Mouse (Mus musculus): ENCODE data around the gene Kif2a. TPM values are rescaled to one million over a fixed set of nuclear protein-coding genes. Genes with fewer than 3 reads are reported as not detected.
A peak's percentile ranks its signal among the peaks of the same experiment; 100 is the strongest.

The Kif2a gene
- total and polyA plus RNA-seq, 3 experiments, result 16.3 to 85.5 (median 21.1) TPM

DNA sequence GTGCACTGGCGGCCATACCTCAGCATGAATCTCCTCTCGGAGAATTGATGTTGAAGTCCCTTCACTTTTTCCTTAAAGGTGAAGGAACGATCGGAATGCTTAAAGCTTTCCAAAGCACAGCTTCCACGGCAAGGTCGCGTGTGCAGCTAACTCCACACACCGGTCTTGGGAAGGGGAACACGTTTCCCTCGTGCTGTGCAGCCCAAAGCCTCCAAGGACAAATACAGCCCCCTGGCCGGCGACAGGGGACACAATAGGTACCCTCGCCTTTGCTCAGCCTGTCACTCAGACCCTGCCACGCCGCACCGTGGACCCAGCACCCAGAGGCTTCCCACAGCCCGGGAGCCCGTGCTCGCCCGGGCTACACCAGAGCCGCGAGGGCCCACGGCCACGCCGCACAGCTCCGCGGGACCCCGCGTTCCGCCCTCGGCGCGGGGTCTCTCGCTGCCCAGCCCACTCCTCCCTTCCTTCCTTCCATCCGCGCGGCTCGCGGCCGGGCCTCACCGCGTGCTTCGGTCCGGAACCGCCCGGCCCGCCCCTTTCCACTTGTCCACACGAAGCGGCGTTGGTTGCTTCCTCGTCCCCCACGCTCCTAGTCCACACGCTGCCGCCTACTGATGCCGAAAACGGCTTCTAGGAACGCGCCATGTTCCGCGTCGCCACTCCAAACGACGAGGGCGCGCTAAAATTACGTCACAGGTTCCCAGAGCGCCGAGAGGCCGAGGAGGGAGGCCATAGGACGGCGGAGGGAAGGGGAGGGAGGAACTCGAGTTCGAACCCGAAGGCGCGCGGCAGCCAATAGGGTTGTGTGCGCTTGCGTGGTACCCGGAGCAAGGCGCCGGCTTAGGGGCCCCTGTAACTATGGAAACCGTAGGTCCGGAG, 85.4 kb downstream of the Kif2a start, which contains the start of gene Ipo11 (continued):
- no peak for TF ChIP-seq MAFK (IDR thresholded peaks at IDR 0.05; ENCODE audit: insufficient replicate concordance, low read length)
- no peak for TF ChIP-seq UBTF (IDR thresholded peaks at IDR 0.05; ENCODE audit: low read depth, low read length)
- peak; percentile 90; the same call in 1 of the 2 replicates for TF ChIP-seq E2F4 (IDR thresholded peaks at IDR 0.05; ENCODE audit: insufficient replicate concordance, low read depth, low read length)
- TF ChIP-seq ETS1 (conservative IDR thresholded peaks at IDR 0.05; ENCODE audit: low read depth, low read length), result peak; percentile 24; the same call in 1 of the 2 replicates
- peak; percentile 92 for TF ChIP-seq SIN3A (IDR thresholded peaks at IDR 0.05; ENCODE audit: low read length)
- TF ChIP-seq CHD2 (IDR thresholded peaks at IDR 0.05; ENCODE audit: low read length), result peak; percentile 55; the same call in 1 of the 2 replicates
- TF ChIP-seq NELFE (IDR thresholded peaks at IDR 0.05; ENCODE audit: low read depth, low read length), result peak; percentile 79
- TF ChIP-seq ZNF384 (IDR thresholded peaks at IDR 0.05; ENCODE audit: low read depth, low read length), result no peak
- no peak for TF ChIP-seq POLR2AphosphoS2 (IDR thresholded peaks at IDR 0.05; ENCODE audit: low read depth, low read length)
- TF ChIP-seq POLR2A (IDR thresholded peaks at IDR 0.05; ENCODE audit: low read depth, low read length), result peak; percentile 86
- TF ChIP-seq MYC (IDR thresholded peaks at IDR 0.05; ENCODE audit: low read depth, low read length), result no peak

DNA sequence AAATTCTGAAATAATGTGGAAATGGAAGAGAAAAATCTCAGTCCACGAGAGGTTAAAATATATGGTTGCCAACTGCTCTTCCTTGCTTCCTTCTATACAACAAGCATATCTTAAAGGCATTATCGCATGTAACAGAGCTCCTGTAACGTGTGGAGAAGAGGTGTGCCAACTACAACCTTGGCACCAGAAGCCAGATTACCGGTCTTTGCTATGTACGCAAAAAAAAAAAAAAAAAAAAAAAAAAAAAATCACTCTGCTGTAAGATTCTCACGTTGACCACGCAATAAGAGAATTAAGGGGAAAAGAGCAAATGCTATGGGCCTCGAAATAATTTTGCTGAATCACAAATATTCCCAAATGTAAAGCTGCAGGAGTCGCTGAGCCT, 86.1 kb downstream of the Kif2a start:
- TF ChIP-seq ZNF384 (IDR thresholded peaks at IDR 0.05; ENCODE audit: low read depth, low read length) (peak; percentile 81), MAZ (IDR thresholded peaks at IDR 0.05; ENCODE audit: low read depth, low read length) (no peak)
- Histone ChIP-seq H3K36me3 (replicated peaks in 1 of 2; ENCODE audit: control insufficient read depth in 1 of 2, insufficient read depth in 1 of 2, low read length in 1 of 2) (peaks cover 0 to 11% of the 10 kb centered on the region in 2 experiments), H3K9ac (ENCODE audit: insufficient read depth, low read depth) (peak overlapping the region; percentile 57), H3K27ac (ENCODE audit: insufficient read depth, low read depth) (no peak overlapping the region), H3K79me2 (replicated peaks; ENCODE audit: control insufficient read depth, extremely low read depth, insufficient read depth, poor library complexity, severe bottlenecking) (peaks cover 49% of the 10 kb centered on the region), H3K9me3 (replicated peaks; ENCODE audit: low read length) (no peaks in the 10 kb centered on the region), H3K4me1 (ENCODE audit: control insufficient read depth in 1 of 2, insufficient read depth in 2 of 2) (peaks cover 2 to 30% of the 10 kb centered on the region in 2 experiments; a peak in 3 of 4 replicates), H3K27me3 (replicated peaks) (no peaks in the 10 kb centered on the region), H3K4me2 (ENCODE audit: insufficient read depth, low read depth, poor library complexity, severe bottlenecking) (peak overlapping the region; percentile 53; the same call in 1 of the 2 replicates), H3K4me3 (replicated peaks in 1 of 3; ENCODE audit: low read depth in 2 of 3, low read length in 2 of 3, poor library complexity in 1 of 3) (peak overlapping the region; percentile 75 to 93 (median 91))
- DNase-seq (ENCODE audit: extremely low read depth), result no peak
- in situ Hi-C loops (cut with MboI; ENCODE audit: low pct_ligation_motif_present, low pct_unique_long_range_greater_than_20kb, low sequenced_read_pairs), result no loop called here
- dilution Hi-C loops (cut with MboI; ENCODE audit: extremely low pct_ligation_motif_present, extremely low pct_unique_long_range_greater_than_20kb, low sequenced_read_pairs), result no loop called here

DNA sequence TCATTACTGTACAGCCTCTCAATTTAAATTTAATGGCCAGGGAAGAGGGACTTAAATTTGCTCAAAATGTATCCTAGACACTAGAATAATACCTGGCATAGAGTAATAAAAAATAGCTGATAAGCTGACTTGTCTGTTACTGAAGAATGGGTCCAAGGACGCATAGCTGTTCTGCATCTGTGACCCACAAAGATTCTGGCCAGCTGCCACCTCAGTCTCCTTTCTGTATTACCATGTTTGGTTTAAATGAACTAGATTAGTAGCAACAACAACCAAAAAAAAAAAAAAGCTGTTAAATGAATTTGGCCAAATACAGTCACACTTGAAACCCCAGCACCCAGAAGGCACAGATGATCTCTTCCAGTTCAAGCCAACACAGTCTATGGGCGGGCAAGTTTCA, 92.7 kb downstream of the Kif2a start:
- H3K4me2 ChIP-seq (ENCODE audit: insufficient read depth, low read depth, poor library complexity, severe bottlenecking), result no peak overlapping the region
- H3K79me2 ChIP-seq (replicated peaks; ENCODE audit: control insufficient read depth, extremely low read depth, insufficient read depth, poor library complexity, severe bottlenecking), result peaks cover 71% of the 10 kb centered on the region
- TF ChIP-seq UBTF (IDR thresholded peaks at IDR 0.05; ENCODE audit: low read depth, low read length) (no peak), TCF12 (IDR thresholded peaks at IDR 0.05; ENCODE audit: low read depth, low read length) (no peak), ZC3H11A (IDR thresholded peaks at IDR 0.05; ENCODE audit: low read depth, low read length) (no peak), NRF1 (IDR thresholded peaks at IDR 0.05; ENCODE audit: low read depth, low read length) (no peak), MAX (IDR thresholded peaks at IDR 0.05; ENCODE audit: low read length) (no peak), ZKSCAN1 (IDR thresholded peaks at IDR 0.05; ENCODE audit: borderline replicate concordance, low read depth, low read length) (no peak), CHD2 (IDR thresholded peaks at IDR 0.05; ENCODE audit: low read length) (no peak), BHLHE40 (IDR thresholded peaks at IDR 0.05; ENCODE audit: low read depth, low read length) (no peak), SIN3A (IDR thresholded peaks at IDR 0.05; ENCODE audit: low read length) (no peak), MYC (IDR thresholded peaks at IDR 0.05; ENCODE audit: low read depth, low read length) (no peak), POLR2A (IDR thresholded peaks at IDR 0.05; ENCODE audit: low read depth, low read length) (no peak), CTCF (conservative IDR thresholded peaks at IDR 0.05 in 1 of 2, IDR thresholded peaks at IDR 0.05 in 1 of 2; ENCODE audit: low read depth in 2 of 2, low read length in 2 of 2) (no peak), ELF1 (IDR thresholded peaks at IDR 0.05; ENCODE audit: low read depth, low read length) (no peak), TBP (conservative IDR thresholded peaks at IDR 0.05; ENCODE audit: low read depth, low read length) (no peak), GABPA (IDR thresholded peaks at IDR 0.05; ENCODE audit: insufficient replicate concordance, low read depth, low read length) (no peak), EP300 (IDR thresholded peaks at IDR 0.05; ENCODE audit: low read length) (no peak), POLR2AphosphoS2 (IDR thresholded peaks at IDR 0.05; ENCODE audit: low read depth, low read length) (no peak), MAZ (IDR thresholded peaks at IDR 0.05; ENCODE audit: low read depth, low read length) (no peak), JUND (conservative IDR thresholded peaks at IDR 0.05; ENCODE audit: low read depth, low read length) (no peak)
- in situ Hi-C loops (cut with MboI; ENCODE audit: low pct_ligation_motif_present, low pct_unique_long_range_greater_than_20kb, low sequenced_read_pairs), result no loop called here
- H3K27me3 ChIP-seq (replicated peaks), result no peaks in the 10 kb centered on the region
- H3K9ac ChIP-seq (ENCODE audit: insufficient read depth, low read depth), result no peak overlapping the region
- no peak overlapping the region for H3K27ac ChIP-seq (ENCODE audit: insufficient read depth, low read depth)
- H3K4me1 ChIP-seq (ENCODE audit: control insufficient read depth in 1 of 2, insufficient read depth in 2 of 2), result peaks cover 0 to 17% of the 10 kb centered on the region in 2 experiments; a peak in 3 of 4 replicates
- peaks cover 7 to 58% of the 10 kb centered on the region in 2 experiments for H3K36me3 ChIP-seq (replicated peaks in 1 of 2; ENCODE audit: control insufficient read depth in 1 of 2, insufficient read depth in 1 of 2, low read length in 1 of 2)
- dilution Hi-C loops (cut with MboI; ENCODE audit: extremely low pct_ligation_motif_present, extremely low pct_unique_long_range_greater_than_20kb, low sequenced_read_pairs), result no loop called here
- no peak for DNase-seq (ENCODE audit: extremely low read depth)
- H3K4me3 ChIP-seq (replicated peaks in 1 of 3; ENCODE audit: low read depth in 2 of 3, low read length in 2 of 3, poor library complexity in 1 of 3), result no peak overlapping the region
- H3K9me3 ChIP-seq (replicated peaks; ENCODE audit: low read length), result peaks cover 9% of the 10 kb centered on the region

Measured in CH12.LX (cell line).